Mouse (Mus musculus) liver, adult 2 months (tissue): ENCODE measurements around the gene Cacna1i.

Source experiments
- CTCF ChIP-seq: fragments of 200-500 bp; IDR thresholded peaks from 2 replicates; pipeline ENCODE4 v1.5.1; 2011; ENCODE audit warnings: low read depth, low read length, control low read depth
- POLR2A ChIP-seq: fragments of 200-500 bp; IDR thresholded peaks from 2 replicates; pipeline ENCODE4 v1.6.1; 2011; ENCODE audit warnings: low read length, control low read depth; ENCODE audit not compliant: insufficient read depth; ENCODE audit errors: extremely low read depth

DNA sequence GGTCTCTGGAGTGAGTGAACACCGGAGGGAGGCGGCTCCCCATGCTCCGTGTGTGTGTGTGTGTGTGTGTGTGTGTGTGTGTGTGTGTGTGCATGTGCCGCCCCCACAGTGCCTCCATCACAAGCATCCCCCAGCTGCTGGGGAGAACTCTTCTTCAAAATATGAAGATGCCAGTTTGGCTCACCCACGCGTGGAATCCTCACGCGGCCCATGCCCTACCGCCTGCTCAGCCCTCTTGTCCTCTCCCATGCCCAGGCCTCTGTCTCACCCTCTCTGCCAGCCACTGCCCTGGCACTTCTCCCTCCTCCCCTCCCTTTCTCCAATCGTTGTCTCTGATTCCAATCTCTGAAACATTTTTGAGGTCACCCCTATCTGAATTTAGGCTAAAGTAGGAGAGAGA lies 47.7 kb downstream of the Cacna1i start:
- TF ChIP-seq POLR2A (no peak), CTCF (no peak)
